Mouse (Mus musculus) embryo, embryonic 11 days (tissue): ENCODE results near the gene Vps53.

Experiments
- DNase-seq: peaks from one replicate; pipeline ENCODE4 v3.0.0-alpha.2; 2015

Gene Vps53

DNA sequence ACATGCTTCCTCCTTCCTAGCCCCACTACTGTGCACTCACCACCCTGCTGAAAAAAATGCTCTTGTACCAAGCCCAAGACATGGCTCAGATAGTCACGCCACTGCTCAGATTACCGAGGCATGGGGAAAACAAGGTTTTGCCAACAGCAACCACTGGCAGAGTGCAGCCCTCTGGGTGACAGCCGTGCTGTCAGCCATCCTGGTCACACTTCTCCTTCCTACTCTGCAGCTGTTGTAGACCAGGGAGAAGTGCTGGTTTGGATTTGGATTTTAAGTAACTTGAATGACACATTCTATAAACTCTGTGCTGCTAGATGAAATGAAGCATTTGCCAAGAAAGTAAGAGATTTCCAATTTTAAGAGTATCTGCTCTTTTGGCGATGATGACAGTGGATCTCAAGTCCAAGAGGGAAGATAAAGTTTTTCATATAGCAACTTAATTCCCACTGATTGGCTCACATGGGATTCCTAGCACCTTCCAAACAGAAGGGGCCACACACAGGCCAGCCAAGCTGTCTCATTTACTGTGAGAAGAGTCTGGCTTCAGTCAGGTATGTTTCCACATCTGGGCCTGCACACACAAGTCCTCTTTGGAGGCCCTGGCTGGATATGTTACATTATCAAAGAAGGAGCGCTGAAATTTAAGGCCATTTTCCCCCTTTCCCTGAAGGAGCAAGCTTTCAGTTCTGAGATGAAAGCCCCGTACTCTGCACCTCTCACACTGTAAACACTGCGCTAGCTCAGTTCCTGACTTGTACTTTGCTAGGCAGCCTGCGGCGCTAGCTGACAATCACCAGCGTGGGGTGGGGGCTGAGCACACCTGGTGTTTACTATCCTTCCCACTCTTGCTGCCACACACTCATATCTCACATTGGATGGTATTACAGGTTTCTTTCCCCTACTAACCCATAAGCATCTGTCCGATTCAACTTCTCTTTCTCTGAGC, 72.6 kb downstream of the Vps53 start:
- DNase-seq, result no peak

DNA sequence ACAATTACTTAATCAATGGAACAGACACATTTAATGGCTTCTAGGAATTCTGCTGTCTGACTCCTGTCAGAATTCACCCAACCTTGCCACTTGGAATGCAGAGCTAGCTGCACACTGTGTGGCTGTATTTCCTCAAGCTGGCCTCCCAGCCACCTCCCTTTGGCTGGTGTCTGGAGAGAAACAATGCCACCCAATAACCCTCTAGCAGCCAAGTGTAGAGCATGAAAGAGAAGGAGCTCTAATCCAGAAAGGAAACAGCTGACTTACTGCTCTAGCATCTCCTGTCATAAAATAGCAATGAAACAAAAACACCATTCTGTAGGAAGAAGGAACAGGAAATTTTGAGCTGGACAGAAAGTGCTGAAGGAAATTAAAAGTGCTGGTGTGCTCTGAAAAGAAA, 78.3 kb downstream of the Vps53 start:
- DNase-seq, result no peak

DNA sequence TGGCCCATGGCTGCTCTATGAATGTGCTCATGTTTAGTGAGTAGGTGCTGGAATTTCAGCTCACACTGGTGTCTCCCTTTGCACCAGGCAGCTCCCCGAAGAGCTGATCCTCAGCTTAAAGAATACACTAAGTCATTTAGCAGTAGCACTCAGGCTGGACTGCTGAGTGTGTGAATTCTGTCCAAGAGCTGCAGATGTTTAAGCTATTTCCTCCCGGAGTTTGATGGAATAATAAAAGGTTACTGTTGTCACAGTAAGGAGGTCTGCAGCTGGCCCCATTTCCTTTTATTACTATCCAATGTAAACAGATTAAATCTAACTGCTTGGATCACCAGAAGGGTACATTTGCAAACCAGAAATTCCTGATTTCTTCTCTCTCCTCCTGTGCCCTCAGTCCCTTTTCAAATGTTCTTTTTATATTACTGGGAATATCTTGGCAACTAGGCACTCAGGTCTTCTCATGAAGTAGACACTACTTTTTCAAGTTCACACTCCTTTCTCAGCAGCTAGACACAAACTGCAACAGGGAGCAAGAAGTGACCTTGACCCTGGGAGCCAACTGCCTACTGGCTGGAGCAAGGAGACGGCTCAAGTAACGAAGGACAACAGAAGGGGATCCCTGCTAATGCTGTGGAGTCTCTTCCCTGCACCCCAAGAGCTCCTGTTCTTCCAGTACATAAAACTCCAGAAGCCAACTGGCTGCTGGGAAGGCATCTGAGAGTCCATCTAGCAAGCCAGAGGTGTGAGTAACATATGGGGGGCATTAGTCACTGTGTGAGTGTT, 80.1 kb downstream of the Vps53 start:
- DNase-seq, result no peak

DNA sequence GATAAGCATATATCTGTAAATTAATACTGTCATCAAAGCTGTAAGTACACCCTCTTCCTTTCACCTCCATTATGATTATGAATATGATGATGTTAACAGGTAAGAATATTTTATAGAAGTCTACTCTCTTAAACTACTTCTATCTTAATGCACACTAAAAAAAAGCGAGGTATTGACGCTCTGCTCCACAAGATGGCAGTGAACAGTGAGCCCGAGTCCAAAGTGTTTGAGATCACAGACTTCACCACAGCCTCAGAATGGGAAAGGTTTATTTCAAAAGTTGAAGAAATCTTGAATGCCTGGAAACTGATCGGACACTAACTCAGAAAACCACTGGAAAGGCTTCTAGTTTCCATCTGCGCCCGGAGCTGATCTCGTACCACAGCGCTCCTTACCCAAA, 85.8 kb downstream of the Vps53 start:
- DNase-seq, result no peak

DNA sequence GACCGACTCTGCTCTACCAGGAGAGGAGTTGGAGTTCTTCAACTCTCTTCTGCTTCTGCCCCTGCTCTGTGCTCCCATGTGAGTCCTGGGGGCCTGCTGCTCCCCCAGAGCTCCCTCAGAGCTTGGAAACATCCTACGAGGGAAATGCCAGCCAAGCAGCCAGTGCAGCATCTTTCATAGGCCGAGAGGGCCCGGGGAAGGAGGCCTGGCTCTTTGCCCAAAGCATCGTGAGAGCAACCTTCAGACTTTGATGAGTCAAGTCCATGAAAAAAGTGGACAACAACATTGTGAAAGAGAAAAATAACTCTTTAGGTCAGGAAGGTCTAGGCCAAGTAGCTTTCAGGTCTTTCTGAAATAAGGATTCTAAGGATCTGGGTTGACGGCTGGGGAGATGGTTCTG, 89.7 kb downstream of the Vps53 start:
- no peak for DNase-seq

DNA sequence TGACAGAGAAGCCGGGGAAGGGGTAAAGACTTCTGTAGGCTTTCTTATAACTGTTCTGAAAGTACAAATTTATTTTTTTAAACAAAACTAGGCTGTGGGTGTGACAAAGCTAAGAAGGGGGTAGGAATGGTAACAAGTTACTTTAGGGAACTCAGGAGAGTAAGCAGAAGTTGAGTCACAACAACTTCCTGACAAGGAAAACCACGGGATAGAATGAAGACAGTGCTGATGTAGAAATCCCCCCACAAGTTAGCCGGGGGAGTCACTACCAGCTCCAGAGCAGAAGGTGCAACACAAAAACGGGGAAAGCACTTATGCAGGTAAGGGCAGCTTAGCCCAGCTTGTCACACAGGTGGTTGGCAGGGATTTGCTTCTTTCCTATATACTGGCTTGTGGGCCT, 90.9 kb downstream of the Vps53 start:
- DNase-seq, result no peak

DNA sequence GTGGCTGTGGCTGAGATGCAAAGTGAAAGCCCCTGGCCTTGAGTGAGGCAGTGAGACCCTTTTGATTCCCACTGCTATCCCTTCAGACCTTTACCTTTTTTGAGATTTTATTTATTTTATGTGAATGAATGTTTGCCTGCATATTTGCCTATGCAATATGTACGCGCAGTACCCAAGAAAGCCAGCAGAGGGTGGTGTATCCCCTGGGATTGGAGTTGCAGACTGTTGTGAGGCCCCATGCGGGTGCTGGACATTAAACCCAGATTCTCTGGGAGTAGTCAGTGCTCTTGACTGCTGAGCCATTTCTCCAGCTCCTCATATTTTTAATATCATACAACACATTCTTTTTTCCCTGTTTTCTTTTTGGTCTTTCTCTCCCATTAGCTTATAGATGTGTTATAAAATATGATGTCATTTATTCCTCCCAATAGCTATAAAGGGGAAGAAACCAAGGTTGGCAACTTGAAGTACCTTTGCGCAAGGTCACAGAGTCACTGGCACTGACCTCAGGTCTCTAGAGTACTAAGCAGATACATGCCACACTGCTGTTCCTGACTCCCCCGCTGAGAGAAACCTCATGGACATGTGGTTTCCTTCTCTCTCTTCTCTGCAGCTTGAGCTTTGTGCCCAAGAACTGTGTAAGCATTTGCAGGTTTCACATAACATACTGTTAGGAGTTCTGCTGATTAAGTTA, 93.4 kb downstream of the Vps53 start:
- DNase-seq, result peak; percentile 50

DNA sequence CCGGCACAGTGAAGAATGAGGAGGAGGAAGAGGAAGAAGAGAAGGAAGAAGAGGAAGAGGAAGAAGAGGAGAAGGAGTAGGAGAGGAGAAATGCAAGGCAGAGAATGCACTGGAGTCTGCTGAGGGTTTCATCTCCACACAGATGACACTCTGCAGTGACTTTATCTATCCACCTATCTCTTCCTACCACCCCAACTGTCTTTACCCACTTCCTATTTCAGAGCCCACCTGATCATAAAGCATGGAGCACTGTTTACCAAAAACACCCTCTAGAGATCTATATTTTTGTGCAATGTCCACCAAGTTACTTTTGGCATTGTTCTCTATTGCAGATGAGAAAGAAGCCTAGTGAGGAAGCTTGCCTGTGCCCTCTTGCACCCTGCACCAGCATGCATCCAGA, 94.5 kb downstream of the Vps53 start:
- DNase-seq, result no peak

DNA sequence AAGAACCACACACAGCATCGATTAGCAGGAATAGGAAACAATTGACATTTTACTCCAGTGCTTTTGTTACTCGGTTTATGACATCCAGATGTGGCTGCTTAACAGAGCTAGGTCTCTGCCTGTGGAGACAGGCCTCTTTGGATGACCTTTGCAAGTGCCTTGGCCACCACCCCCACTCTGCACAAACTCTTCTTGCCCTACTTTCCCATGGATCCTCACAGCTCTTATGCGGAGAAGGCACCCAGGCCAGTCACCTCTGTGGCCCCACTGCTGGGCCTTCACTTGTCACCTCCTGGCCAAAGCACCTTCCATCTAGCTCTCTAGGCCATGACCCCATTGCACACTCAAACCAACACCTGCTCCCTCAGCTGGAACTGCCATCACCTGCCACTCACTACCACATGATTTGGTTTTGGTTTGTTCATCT, 95.5 kb downstream of the Vps53 start:
- peak; percentile 70 for DNase-seq

DNA sequence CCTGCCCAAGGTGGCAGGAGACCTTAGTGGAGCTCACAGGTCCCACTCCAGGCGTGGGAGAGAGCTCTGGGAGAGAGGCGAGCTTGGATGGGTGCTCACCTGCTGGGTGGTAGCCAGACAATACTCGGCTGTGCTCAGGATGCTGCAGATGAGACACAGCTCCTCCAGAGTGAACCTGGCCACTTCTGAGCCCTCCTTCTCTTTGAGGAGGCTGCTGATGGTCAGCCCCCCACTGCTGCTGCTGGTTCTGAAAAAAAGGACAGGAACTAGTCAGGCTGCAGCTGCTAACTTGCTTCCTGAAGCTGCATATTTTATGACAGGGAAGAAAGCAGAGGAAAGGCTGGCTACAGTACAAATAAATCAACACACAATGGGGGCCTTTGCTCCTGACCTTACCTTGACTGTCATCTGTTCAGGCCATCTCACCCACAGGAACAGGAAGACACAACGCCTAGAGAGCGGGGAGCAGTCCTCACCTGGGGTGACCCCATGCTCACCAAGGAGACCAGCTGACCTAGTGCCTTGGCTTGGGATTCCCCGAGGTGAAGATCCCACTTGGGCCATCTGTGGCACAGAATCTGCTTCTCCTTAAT, 98.3 kb downstream of the Vps53 start:
- no peak for DNase-seq

DNA sequence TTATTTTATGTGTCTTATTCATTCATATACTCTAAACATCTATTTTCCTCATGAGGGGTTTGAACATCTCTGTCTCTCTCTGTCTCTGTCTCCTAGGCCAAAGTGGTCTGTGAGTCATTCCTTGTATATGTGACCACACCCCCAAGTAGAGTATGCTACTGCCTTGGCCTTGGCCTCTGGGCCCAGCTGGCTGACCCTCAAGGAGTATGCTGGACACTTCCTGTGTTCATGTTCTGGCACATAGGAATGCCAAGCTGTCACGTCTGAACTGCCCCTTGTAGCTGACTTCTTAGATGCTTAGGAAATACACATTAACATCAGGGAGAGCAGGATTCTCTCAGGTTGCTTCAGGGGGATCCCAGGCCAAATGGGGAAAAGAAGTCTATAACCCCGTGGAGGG, 99.2 kb downstream of the Vps53 start:
- no peak for DNase-seq

DNA sequence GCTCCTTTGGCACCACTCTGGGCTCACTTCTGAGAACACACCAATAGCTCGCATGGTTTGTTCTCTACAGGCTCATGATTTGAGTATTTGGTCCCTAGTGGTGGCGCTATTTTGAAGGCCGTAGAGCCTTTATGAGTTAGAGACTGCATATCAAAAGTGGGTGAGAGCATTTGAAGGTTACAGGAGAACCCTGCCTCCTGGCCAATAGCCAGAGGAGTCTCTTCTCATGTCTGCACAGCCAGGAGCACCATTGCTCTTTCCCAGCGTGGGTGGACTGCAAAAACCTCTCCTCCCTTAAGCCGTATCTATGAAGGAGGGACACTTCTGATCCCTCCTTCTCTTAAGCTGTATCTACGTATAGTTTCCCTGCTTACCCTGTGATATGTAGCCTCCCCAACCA, 102.1 kb downstream of the Vps53 start:
- no peak for DNase-seq

DNA sequence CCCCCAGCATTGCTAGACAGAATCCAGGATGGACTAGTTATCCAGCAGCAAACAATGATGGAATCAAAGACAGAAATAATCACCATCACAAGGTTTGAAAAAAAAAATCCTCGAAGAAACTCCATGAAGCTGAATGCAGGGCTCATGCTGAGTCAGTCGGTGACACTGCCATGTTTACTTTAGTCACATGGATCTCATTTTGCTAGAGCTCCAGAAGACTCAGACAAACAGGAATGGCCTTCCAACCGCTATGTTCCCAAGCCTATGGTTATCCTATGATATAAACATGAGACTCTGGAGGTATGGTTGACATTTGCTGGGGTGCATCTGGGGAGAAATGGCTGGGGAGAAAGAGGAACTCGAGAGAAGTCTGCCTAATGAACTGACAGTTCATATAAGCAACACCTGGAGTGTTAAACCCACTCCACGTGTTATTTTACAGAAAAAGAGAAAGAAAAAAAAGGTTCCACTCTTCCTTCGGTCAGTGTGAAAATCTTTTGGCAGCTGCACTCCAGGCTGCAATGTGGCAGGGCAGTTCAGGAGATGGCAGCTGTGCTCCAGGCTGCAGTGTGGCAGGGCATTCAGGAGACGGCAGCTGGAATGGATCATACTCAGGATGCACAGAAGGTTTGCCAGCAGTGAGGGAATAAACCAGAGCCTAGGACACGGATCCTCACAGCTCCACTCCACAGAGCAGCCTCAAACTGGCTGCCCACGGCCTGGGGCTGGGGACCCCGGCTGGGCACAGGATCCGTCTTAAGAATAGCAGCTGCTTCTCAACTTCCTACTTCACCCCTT, 105.0 kb downstream of the Vps53 start:
- DNase-seq, result no peak

DNA sequence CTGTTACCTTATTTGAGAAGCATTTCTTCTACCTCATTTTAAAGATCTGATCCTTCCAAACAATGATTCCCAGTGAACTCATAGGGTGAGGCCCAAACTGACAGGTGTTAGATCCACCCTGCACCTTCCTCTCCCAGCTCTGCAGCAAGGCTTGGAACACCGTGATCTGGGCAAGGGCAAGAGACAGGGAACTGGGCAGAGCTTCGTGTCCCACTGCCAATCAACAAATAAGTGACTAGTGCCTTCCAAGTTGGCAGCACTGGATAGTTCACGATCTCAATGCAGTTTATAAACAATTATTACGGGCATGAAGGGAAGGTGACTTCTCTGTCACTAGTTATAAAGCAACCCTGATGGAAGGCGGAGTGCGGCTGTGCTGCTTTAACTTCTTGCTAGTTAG, 109.6 kb downstream of the Vps53 start:
- no peak for DNase-seq

DNA sequence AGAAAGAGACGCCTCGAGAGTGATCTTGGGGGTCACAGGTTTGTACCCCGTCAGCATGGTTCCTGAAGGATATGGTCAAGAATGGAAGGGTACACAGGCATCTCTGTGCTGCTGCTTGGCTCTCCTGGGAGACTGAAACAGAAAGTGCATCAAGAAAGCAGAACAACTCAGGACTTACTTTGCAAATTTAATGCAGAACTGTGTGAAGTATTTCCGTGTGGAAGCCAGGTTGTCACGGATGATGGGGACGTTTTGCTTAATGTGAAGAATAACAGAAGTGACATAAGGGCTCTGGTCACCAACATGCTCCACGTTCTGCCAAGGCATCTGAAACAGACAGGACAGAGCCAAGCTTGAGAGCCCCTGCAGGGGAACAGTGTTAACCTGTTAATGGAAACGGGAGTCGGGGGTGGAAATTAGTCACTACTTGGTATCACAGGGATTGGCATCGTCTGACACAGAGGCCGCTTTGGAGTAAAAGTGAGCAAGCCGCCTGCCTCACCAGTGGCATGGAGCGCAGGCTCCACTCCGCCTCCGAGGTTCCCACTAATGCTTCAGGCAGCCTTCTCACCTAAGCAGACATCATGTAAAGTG, 112.8 kb downstream of the Vps53 start:
- no peak for DNase-seq

DNA sequence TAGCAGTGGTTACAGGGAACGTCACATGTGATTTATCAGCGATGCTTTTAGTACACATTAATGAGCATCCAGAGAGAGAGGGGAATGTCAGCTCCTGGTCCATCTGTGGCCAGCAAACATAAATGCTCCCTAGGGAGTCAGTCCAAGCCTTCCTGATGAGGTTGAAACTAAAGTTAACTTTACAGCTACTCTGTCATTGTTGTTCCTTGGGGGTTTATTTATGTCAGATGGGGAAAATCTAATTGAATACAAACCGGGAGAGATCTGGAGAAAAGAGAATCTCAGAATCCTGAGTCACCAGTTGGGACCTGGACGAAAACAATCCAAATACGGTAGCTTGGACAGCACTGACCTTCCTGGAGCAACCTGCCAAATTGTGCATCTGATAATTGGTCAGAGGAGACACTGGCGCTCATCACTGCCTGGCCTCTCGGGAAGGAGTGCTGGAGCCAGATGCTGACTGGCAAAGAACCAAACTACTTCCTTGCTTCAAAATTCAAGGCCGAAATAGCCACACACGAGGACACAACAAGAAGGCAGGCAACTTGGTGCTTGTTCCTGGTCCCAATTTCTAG, 113.8 kb downstream of the Vps53 start:
- DNase-seq, result no peak

DNA sequence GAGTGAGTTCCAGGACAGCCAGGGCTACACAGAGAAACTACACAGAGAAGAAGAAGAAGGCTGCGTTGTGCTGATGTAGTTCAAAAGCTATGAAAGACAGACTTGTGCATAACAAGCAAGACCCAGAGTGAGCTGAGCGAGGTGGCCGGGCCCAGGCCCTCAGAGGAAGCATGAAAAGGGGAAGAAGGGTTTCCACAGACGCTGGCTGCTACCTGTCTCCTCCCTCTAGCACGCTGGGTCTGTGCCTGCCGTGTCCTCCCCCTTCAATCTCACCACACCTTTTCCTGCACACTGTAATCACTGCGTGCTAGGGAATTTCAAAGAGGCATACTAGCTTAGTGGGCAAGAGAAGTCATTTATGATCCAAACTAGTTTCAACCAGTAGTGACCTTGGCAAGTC, 115.0 kb downstream of the Vps53 start:
- no peak for DNase-seq

DNA sequence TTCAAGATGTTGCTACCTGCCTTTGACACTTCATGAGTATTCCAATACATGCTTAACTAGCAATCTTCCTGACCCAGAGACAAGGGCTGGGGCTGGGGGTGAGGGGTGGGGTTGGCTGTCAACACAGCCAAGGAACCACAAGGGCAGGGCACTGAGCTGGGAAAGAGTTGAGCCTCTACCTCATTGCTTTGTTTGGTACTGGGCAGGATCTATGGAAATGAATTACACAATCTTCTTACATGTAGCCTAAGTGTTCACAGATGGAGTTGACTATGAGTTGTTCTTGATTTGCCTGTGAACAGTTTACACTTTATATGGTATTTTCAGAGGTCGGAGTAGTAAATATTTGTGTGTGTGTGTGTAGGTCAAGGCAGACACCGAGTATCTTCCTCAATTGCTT, 118.5 kb downstream of the Vps53 start:
- no peak for DNase-seq

DNA sequence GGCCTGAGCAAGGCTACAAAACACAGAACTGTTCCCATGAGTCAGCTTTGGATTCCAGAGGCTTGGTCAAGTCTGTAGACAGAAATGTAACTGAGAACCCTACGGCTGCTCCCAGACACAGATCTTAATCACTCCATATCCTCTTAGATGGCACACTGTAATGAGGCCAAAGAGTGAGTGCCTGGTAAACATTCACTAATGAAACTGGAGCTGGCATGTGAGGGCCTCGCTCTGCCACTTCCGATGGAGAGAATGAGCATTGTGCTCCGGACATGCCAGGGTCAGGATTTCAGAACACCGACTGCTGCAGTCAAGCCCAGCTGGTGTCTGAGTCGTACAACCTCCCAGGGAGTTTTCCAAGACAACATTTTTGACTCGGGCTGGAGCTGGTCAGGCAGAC, 119.5 kb downstream of the Vps53 start:
- DNase-seq, result no peak

DNA sequence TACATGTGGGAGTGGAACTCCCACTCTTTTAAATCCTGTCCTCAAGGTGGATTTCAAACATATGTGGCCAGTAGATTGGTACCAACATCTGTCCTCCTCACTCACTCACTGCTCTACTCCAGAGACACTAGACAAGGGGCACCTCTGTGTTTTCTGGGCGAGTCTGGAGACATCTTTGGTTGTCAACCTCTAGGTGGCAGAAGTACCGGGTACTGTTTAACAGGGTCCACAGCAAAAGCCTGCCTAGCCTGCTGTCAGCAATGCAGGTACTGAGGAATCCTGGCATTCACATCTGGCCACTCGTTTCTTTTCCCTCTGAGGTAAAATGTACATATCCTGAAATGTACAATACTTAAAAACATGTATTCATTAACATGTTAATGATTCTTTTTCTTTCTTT, 123.0 kb downstream of the Vps53 start:
- DNase-seq, result peak; percentile 47

DNA sequence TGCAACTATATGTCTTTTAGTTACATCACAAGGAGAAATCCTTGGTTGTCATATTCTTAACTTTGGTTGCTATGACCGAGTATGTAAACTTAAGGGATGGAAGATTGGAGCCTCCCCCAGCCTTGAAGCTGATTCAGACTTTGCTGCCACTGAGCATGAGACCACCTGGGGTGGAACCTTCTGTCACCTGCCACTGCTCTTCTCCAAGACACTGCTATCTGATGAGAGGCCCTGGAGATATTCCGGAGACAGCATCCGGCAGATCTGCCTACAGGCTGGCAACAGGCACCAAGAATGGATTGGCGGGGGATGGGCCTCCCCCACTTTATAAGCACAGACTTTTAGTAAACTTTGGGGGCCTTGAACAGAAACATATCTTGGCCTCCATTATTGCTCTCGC, 127.0 kb downstream of the Vps53 start:
- no peak for DNase-seq
